Mouse (Mus musculus): ENCODE measurements around the gene Gm10277. TPM values are rescaled to one million over a fixed set of nuclear protein-coding genes. Genes with fewer than 3 reads are reported as not detected.

Gm10277 gene
- not detected in 2 replicates for polyA plus RNA-seq (2012; rRNA removed)

GRCm38 (mm10) chr11:77787707-77788106 lies at the start of gene Gm10277:
TSS of gene Gm10277 (minus strand) at chr11:77787747.

DNA sequence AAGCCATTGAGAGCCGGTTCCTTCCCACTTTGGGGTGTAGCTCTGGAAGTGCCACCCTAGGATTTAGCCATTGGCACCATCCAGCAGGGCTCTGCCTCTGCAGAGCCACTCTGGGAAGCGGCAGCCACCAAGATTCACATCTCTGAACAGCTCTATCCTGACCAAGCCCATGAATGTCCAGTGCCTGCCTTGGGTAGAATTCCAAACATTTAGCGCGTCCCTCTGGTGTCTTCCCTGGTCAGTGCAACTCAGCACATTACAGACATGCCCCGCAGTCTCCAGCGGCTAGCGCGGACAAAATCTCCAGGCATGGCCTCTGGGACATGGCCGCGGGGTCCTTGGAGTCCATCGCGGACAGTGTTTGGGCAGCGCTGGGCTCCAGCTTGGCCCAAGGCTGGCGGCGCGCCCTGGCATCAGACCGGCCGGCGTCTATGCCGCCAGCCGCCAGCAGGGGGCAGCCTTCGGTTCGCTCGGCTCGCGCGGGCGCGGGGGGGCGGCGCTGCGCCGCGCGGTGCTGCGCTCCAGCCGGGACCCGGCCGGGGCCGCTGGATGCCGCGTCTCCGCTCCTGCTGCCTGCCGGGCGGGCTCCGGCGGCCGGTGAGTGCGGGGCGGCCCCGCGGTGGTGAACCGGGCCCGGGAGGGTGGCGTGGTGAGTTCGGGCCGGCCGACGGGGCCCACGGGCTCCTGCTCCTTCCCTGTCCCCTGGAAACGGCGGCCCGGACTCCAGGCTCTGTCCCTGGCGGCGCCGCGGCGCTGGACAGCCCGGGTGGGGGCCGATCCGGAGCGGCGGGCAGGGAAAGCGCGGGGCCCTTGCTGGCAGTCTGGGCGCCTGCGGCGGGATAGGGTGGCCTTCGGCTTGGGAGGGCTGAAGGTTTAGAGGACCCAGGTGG lies 24.5 kb downstream of the Gm10277 start, which contains the start of gene Myo18a:
Myo18a (plus strand) TSS at position 464 of the 890 bp plus-strand sequence.

Other genes starting within 250 kb of the Gm10277 start
- gene Taok1, start 179.9 kb downstream of the Gm10277 start, polyA plus RNA-seq (2012; rRNA removed): 11.5 and 21.5 TPM in 2 replicates
- 16.5 and 24.0 TPM in 2 replicates for gene Nufip2, start 101.6 kb downstream of the Gm10277 start, polyA plus RNA-seq (2012; rRNA removed)
- gene Cryba1, start 62.5 kb downstream of the Gm10277 start, polyA plus RNA-seq (2012; rRNA removed): 1.4 and 3.6 TPM in 2 replicates
- 30.1 and 48.9 TPM in 2 replicates for gene Myo18a, start 24.5 kb downstream of the Gm10277 start, polyA plus RNA-seq (2012; rRNA removed)
- gene Pipox, start 106.3 kb upstream of the Gm10277 start, polyA plus RNA-seq (2012; rRNA removed): 12.7 and 20.6 TPM in 2 replicates
- 8.9 and 12.4 TPM in 2 replicates for gene Sez6, start 143.1 kb upstream of the Gm10277 start, polyA plus RNA-seq (2012; rRNA removed)
- 63.4 and 84.4 TPM in 2 replicates for gene Phf12, start 195.0 kb upstream of the Gm10277 start, polyA plus RNA-seq (2012; rRNA removed)
- 12.5 and 14.3 TPM in 2 replicates for gene Dhrs13, start 244.5 kb upstream of the Gm10277 start, polyA plus RNA-seq (2012; rRNA removed)

All from central nervous system, embryonic 11.5 days (tissue).